Mouse (Mus musculus) adrenal gland, postnatal 4 days (tissue): Measurements from ENCODE around the gene Cherp. TPM values are rescaled to one million over a fixed set of nuclear protein-coding genes. Genes with fewer than 3 reads are reported as not detected.

ENCODE experiments used
- DNase-seq, 2 experiments: peaks; one replicate each; pipeline ENCODE4 v3.0.0; 2021 to 2022; ENCODE audit warnings: low spot score in 2 of 2, mixed read lengths in 2 of 2
- microRNA-seq: library from miRNA; unstranded; fragments of <30 nt; microRNA quantifications from one replicate; pipeline ENCODE4 v1.2.0, GENCODE M21; 2021
- total RNA-seq, 2 experiments: library from RNA; stranded (reverse); gene quantifications; 2 replicates each; pipeline ENCODE4 v1.2.3; 2021

Gene Cherp
- total RNA-seq, 2 experiments from 2014 or later, result 81.3 to 86.7 TPM

- DNase-seq, result no peak
Observed at GRCm38 (mm10) chr8:72420571-72421361, 54.3 kb downstream of the Cherp start.

- no peak for DNase-seq
Observed at GRCm38 (mm10) chr8:72418073-72418472, 57.0 kb downstream of the Cherp start.

GRCm38 (mm10) chr8:72415252-72415651 lies 59.8 kb downstream of the Cherp start:
- no peak for DNase-seq

GRCm38 (mm10) chr8:72413839-72414238 lies 61.2 kb downstream of the Cherp start:
- no peak for DNase-seq

Small RNAs within 50 kb of the gene (microRNA-seq; reads per million reads assigned to microRNA genes)
- 1.3 reads per million for gene Mir7068

Other genes with a start within 250 kb of the Cherp start
- gene Ap1m1, start 235.2 kb downstream of the Cherp start, total RNA-seq, result 10 to 100 TPM; 75.7 to 81.1 TPM
- gene Gm10282, start 170.0 kb downstream of the Cherp start, total RNA-seq, result 10 to 100 TPM; 30.9 to 31.2 TPM
- gene Klf2, start 156.2 kb downstream of the Cherp start, total RNA-seq, result 10 to 100 TPM; 40.6 to 41.4 TPM
- 10 to 100 TPM; 69.9 to 70.8 TPM for gene Eps15l1, start 53.8 kb downstream of the Cherp start, total RNA-seq
- 1 to 10 TPM; 3.0 to 3.1 TPM for gene Calr3, start 31.4 kb downstream of the Cherp start, total RNA-seq
- gene 1700030K09Rik, start 31.3 kb downstream of the Cherp start, total RNA-seq, result 10 to 100 TPM in 1 of 2 experiments, 1 to 10 TPM in 1; 9.6 to 11.7 TPM
- 10 to 100 TPM; 25.1 to 26.7 TPM for gene Slc35e1, start 17.4 kb upstream of the Cherp start, total RNA-seq
- gene Med26, start 73.0 kb upstream of the Cherp start, total RNA-seq, result 10 to 100 TPM; 12.0 to 13.2 TPM
- 100 to 1,000 TPM; 119 to 124 TPM for gene Smim7, start 95.9 kb upstream of the Cherp start, total RNA-seq
- 10 to 100 TPM; 25.7 to 36.5 TPM for gene Tmem38a, start 96.8 kb upstream of the Cherp start, total RNA-seq
- gene Nwd1, start 171.5 kb upstream of the Cherp start, total RNA-seq, result 1 to 10 TPM in 1 of 2 experiments, under 1 TPM in 1; 0.81 to 1.2 TPM
- gene Sin3b, start 248.1 kb upstream of the Cherp start, total RNA-seq, result 100 to 1,000 TPM; 262 to 266 TPM